Comparison of ENCODE assay signal across 8 mouse cellular contexts in the genomic region with DNA sequence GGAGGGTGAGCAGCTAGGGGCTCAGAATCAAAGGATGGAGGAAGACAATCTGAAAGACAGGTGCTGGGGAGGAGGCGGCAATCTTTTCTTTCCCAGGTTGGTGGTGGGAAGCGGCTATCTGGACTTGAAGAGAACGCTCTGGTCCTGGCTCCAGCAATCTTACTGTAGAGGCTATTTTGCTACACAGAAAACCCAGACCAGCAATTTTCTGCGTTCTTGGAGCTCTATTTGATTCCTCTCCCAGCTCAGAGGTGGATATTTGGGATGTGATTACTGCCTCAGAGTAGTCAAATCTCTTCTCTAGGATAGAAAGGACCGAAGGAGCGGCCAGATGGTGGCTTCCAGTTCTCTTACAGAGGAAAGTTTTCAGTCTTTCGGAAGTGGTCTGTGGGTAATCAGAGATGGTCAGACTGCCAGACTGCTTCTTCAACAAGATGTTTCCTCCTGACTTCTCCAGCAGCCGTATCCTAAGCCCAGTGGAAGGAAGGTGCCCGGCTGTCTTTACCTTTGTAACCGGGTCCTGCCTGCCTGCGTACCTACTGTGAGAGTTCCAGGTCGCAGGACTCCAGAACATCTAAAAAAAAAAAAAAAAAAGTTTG. TPM values are rescaled to one million over a fixed set of nuclear protein-coding genes. Genes with fewer than 3 reads are reported as not detected.
A peak's percentile ranks its signal among the peaks of the same experiment; 100 is the strongest.
DNase-seq lines count a peak whose midpoint lies in the region; ATAC-seq lines count a peak whose summit lies in the region.

No protein-coding gene starts in this region.

- H3K9me3 ChIP-seq in lung, embryonic 15.5 days: no peaks in the 10 kb centered on the region
- H3K9me3 ChIP-seq in forebrain, embryonic 11.5 days (ENCODE audit: control insufficient read depth, low read length): no peaks in the 10 kb centered on the region
- H3K9me3 ChIP-seq in intestine, embryonic 15.5 days: no peaks in the 10 kb centered on the region
- H3K9me3 ChIP-seq in neural tube, embryonic 15.5 days (replicated peaks): no peaks in the 10 kb centered on the region

- no peaks in the 10 kb centered on the region for H3K36me3 ChIP-seq in lung, embryonic 15.5 days
- no peaks in the 10 kb centered on the region for H3K36me3 ChIP-seq in forebrain, embryonic 11.5 days (ENCODE audit: control insufficient read depth, insufficient read depth, low read length)
- no peaks in the 10 kb centered on the region for H3K36me3 ChIP-seq in intestine, embryonic 15.5 days
- H3K36me3 ChIP-seq in neural tube, embryonic 15.5 days: no peaks in the 10 kb centered on the region

- peak overlapping the region; percentile 82 for H3K4me2 ChIP-seq in lung, embryonic 15.5 days
- H3K4me2 ChIP-seq in forebrain, embryonic 11.5 days (ENCODE audit: low read depth, low read length, severe bottlenecking): peak overlapping the region; percentile 92
- peak overlapping the region; percentile 96 for H3K4me2 ChIP-seq in intestine, embryonic 15.5 days (replicated peaks)
- peak overlapping the region; percentile 94 for H3K4me2 ChIP-seq in neural tube, embryonic 15.5 days

- peak overlapping the region; percentile 94 for H3K27ac ChIP-seq in lung, embryonic 15.5 days
- H3K27ac ChIP-seq in forebrain, embryonic 11.5 days (ENCODE audit: low read depth, low read length): no peak overlapping the region
- H3K27ac ChIP-seq in intestine, embryonic 15.5 days: peak overlapping the region; percentile 64; the same call in 1 of the 2 replicates
- H3K27ac ChIP-seq in neural tube, embryonic 15.5 days (replicated peaks): 0 out of 2 replicates have a peak overlapping the region, but pooled peaks have one; percentile 23

- peaks cover 35% of the 10 kb centered on the region for H3K4me1 ChIP-seq in lung, embryonic 15.5 days
- peaks cover 6% of the 10 kb centered on the region; the same call in 1 of the 2 replicates for H3K4me1 ChIP-seq in forebrain, embryonic 11.5 days (replicated peaks; ENCODE audit: control insufficient read depth, insufficient read depth, low read length)
- H3K4me1 ChIP-seq in intestine, embryonic 15.5 days (replicated peaks): peaks cover 14% of the 10 kb centered on the region; the same call in 1 of the 2 replicates
- H3K4me1 ChIP-seq in neural tube, embryonic 15.5 days: peaks cover 45% of the 10 kb centered on the region

- peak overlapping the region; percentile 84; the same call in 1 of the 2 replicates for H3K9ac ChIP-seq in lung, embryonic 15.5 days
- H3K9ac ChIP-seq in forebrain, embryonic 11.5 days (ENCODE audit: low read length): no peak overlapping the region; the same call in 1 of the 2 replicates
- H3K9ac ChIP-seq in intestine, embryonic 15.5 days: no peak overlapping the region
- no peak overlapping the region for H3K9ac ChIP-seq in neural tube, embryonic 15.5 days (replicated peaks)

- DNase-seq in lung, postnatal 14 days: no peak
- no peak for DNase-seq in forebrain, embryonic 11.5 days (ENCODE audit: low spot score)
- DNase-seq in left cerebral cortex, postnatal 4 days: no peak
- no peak for DNase-seq in urinary bladder, postnatal 10 days (ENCODE audit: low spot score)

- H3K27me3 ChIP-seq in lung, embryonic 15.5 days: no peaks in the 10 kb centered on the region
- H3K27me3 ChIP-seq in forebrain, embryonic 11.5 days (ENCODE audit: control insufficient read depth, insufficient read depth, low read length): no peaks in the 10 kb centered on the region; the same call in 1 of the 2 replicates
- no peaks in the 10 kb centered on the region for H3K27me3 ChIP-seq in intestine, embryonic 15.5 days (replicated peaks)
- no peaks in the 10 kb centered on the region for H3K27me3 ChIP-seq in neural tube, embryonic 15.5 days (replicated peaks)

- intact Hi-C loops in left cerebral cortex, postnatal 4 days (cut with DNase I): no loop called here

- H3K4me3 ChIP-seq in lung, embryonic 15.5 days: peak overlapping the region; percentile 67
- peak overlapping the region; percentile 78; the same call in 1 of the 2 replicates for H3K4me3 ChIP-seq in forebrain, embryonic 11.5 days (ENCODE audit: low read depth, low read length)
- peak overlapping the region; percentile 73; the same call in 1 of the 2 replicates for H3K4me3 ChIP-seq in intestine, embryonic 15.5 days (replicated peaks)
- peak overlapping the region; percentile 85 for H3K4me3 ChIP-seq in neural tube, embryonic 15.5 days (replicated peaks)

- no peak for ATAC-seq in lung, embryonic 15.5 days (ENCODE audit: borderline replicate concordance, extremely low read depth, low FRiP score, low TSS enrichment)
- no peak for ATAC-seq in forebrain, embryonic 11.5 days (replicated peaks; ENCODE audit: low FRiP score)
- ATAC-seq in intestine, embryonic 15.5 days: no peak
- ATAC-seq in neural tube, embryonic 15.5 days (ENCODE audit: low FRiP score): no peak
- ATAC-seq in monocyte, adult 5-6 weeks (replicated peaks; ENCODE audit: insufficient number of reproducible peaks, low FRiP score, low TSS enrichment, poor library complexity, severe bottlenecking): no peak

- 28% methylated on average over 12 of the region's 12 CpGs for whole genome bisulfite sequencing in lung, embryonic 15.5 days
- 41% methylated on average over 12 of the region's 12 CpGs for WGBS in forebrain, embryonic 11.5 days
- 35% methylated on average over 12 of the region's 12 CpGs for WGBS in intestine, embryonic 15.5 days
- WGBS in neural tube, embryonic 15.5 days: 43% methylated on average over 12 of the region's 12 CpGs

RNA-seq across cellular contexts. Expression of a gene that starts 0.6 kb away (rescaled TPM):
- 48.0 and 52.7 TPM in 2 replicates for polyA plus RNA-seq in lung, embryonic 15.5 days (2015; fragmentation: Nextera tagmentation; extraction: Ambion mirVana)
- polyA plus RNA-seq in forebrain, embryonic 11.5 days (2014; fragmentation: Nextera tagmentation; extraction: Ambion mirVana): 24.7 TPM in 2 replicates
- polyA plus RNA-seq in intestine, embryonic 15.5 days (2015; fragmentation: Nextera tagmentation; extraction: Ambion mirVana): 15.7 and 17.5 TPM in 2 replicates
- 19.3 and 21.1 TPM in 2 replicates for polyA plus RNA-seq in neural tube, embryonic 15.5 days (2015; fragmentation: Nextera tagmentation; extraction: Ambion mirVana)
- total RNA-seq in monocyte, adult 5-6 weeks (2017): 27.2 to 29.6 TPM (median 27.3 TPM) in 3 replicates
- 10 to 100 TPM; 19.1 to 23.2 TPM for total RNA-seq in left cerebral cortex, postnatal 4 days (2021)
